Mouse (Mus musculus): Measurements from ENCODE around the gene Cwc22. TPM values are rescaled to one million over a fixed set of nuclear protein-coding genes. Genes with fewer than 3 reads are reported as not detected.

Cwc22 gene
- polyA plus RNA-seq, 1 experiment from 2014 or later, result 29.5 TPM

- H3K27me3 ChIP-seq (replicated peaks), result no peaks in the 10 kb centered on the region
- 81% methylated on average over 17 of the region's 17 CpGs for WGBS
- no peaks in the 10 kb centered on the region for H3K9me3 ChIP-seq
- no peaks in the 10 kb centered on the region for H3K36me3 ChIP-seq
- H3K4me1 ChIP-seq, result no peaks in the 10 kb centered on the region
- H3K27ac ChIP-seq, result no peak overlapping the region
- H3K9ac ChIP-seq, result no peak overlapping the region
- H3K4me3 ChIP-seq (replicated peaks), result no peak overlapping the region
- H3K4me2 ChIP-seq, result no peak overlapping the region
- no peak for ATAC-seq (ENCODE audit: insufficient read depth, low FRiP score, low read depth)
Observed at GRCm38 (mm10) chr2:77839587-77839986, 106.6 kb downstream of the Cwc22 start.

GRCm38 (mm10) chr2:77838688-77839087, 107.5 kb downstream of the Cwc22 start:
- Histone ChIP-seq H3K36me3 (no peaks in the 10 kb centered on the region), H3K4me2 (no peak overlapping the region), H3K4me3 (replicated peaks) (no peak overlapping the region), H3K27ac (no peak overlapping the region), H3K9me3 (no peaks in the 10 kb centered on the region), H3K9ac (no peak overlapping the region), H3K4me1 (no peaks in the 10 kb centered on the region), H3K27me3 (replicated peaks) (no peaks in the 10 kb centered on the region)
- 83% methylated on average over 1 of the region's 1 CpGs for WGBS
- no peak for ATAC-seq (ENCODE audit: insufficient read depth, low FRiP score, low read depth)

- no peak for ATAC-seq (ENCODE audit: insufficient read depth, low FRiP score, low read depth)
- no peaks in the 10 kb centered on the region for H3K4me1 ChIP-seq
- 59% methylated on average over 3 of the region's 3 CpGs for WGBS
- no peak overlapping the region for H3K4me3 ChIP-seq (replicated peaks)
- H3K27me3 ChIP-seq (replicated peaks), result no peaks in the 10 kb centered on the region
- H3K9me3 ChIP-seq, result no peaks in the 10 kb centered on the region
- no peak overlapping the region for H3K27ac ChIP-seq
- H3K4me2 ChIP-seq, result no peak overlapping the region
- no peaks in the 10 kb centered on the region for H3K36me3 ChIP-seq
- no peak overlapping the region for H3K9ac ChIP-seq
Observed at GRCm38 (mm10) chr2:77835781-77836180, 110.4 kb downstream of the Cwc22 start.

Other genes with a start within 250 kb of the Cwc22 start
- gene Zfp385b, start 126.7 kb downstream of the Cwc22 start, polyA plus RNA-seq (2015; fragmentation: Nextera tagmentation; extraction: Ambion mirVana), result 5.2 and 5.9 TPM in 2 replicates

Measured in stomach, embryonic 15.5 days (tissue).